Mouse (Mus musculus) adrenal gland, adult 2 months (tissue): ENCODE measurements around the gene BC048671. TPM values are rescaled to one million over a fixed set of nuclear protein-coding genes. Genes with fewer than 3 reads are reported as not detected.
A peak's percentile ranks its signal among the peaks of the same experiment; 100 is the strongest.

Experiments
- DNase-seq: peaks from one replicate; pipeline ENCODE4 v3.0.0; 2021
- long read RNA-seq: library from polyadenylated mRNA; stranded (forward); transcript quantifications from one replicate; pipeline ENCODE4 v2.0.0, GENCODE M21; 2021
- polyA plus RNA-seq: library from polyadenylated mRNA; depleted of rRNA; stranded (reverse); fragments of >200 nt; gene quantifications from 2 replicates; pipeline ENCODE4 v1.2.3, GENCODE M21; 2012; rRNA removed
- total RNA-seq, 2 experiments: library from RNA; stranded (reverse); gene quantifications; 2 replicates each; pipeline ENCODE4 v1.2.3; 2021

BC048671 gene
- total RNA-seq (not detected), polyA plus RNA-seq (not detected in 2 replicates)
- long read RNA-seq: 0 reads

- DNase-seq: no peak
Observed at GRCm38 (mm10) chr6:90300919-90301318, at the start of gene BC048671. Gene BC048671, plus strand, starts transcription at chr6:90301219.

GRCm38 (mm10) chr6:90288265-90288664 is 12.8 kb upstream of the BC048671 start:
- DNase-seq: peak; percentile 17

- no peak for DNase-seq
Observed at GRCm38 (mm10) chr6:90306315-90306975, 5.4 kb downstream of the BC048671 start.

GRCm38 (mm10) chr6:90308839-90309778 is 8.1 kb downstream of the BC048671 start:
- no peak for DNase-seq

GRCm38 (mm10) chr6:90315961-90316360 is 14.9 kb downstream of the BC048671 start:
- no peak for DNase-seq

- no peak for DNase-seq
Observed at GRCm38 (mm10) chr6:90317510-90318258, 16.7 kb downstream of the BC048671 start.

GRCm38 (mm10) chr6:90319019-90319418 is 18.0 kb downstream of the BC048671 start:
- no peak for DNase-seq

GRCm38 (mm10) chr6:90319475-90320191 is 18.6 kb downstream of the BC048671 start:
- no peak for DNase-seq

- no peak for DNase-seq
Observed at GRCm38 (mm10) chr6:90320429-90320828, 19.4 kb downstream of the BC048671 start.

- no peak for DNase-seq
Observed at GRCm38 (mm10) chr6:90321811-90322210, 20.8 kb downstream of the BC048671 start.

GRCm38 (mm10) chr6:90324026-90324425 is 23.0 kb downstream of the BC048671 start:
- no peak for DNase-seq

GRCm38 (mm10) chr6:90324463-90324862 is 23.4 kb downstream of the BC048671 start:
- no peak for DNase-seq

GRCm38 (mm10) chr6:90324991-90325390 is 24.0 kb downstream of the BC048671 start, which contains the start of gene Chst13:
Gene Chst13, minus strand, starts transcription at chr6:90325185.
- peak; percentile 67 for DNase-seq

GRCm38 (mm10) chr6:90327670-90328069 is 26.7 kb downstream of the BC048671 start:
- no peak for DNase-seq

- DNase-seq: no peak
Observed at GRCm38 (mm10) chr6:90329953-90330352, 28.9 kb downstream of the BC048671 start.

GRCm38 (mm10) chr6:90332561-90333425 is 31.8 kb downstream of the BC048671 start, which contains the start of gene Uroc1:
Gene Uroc1, plus strand, starts transcription at chr6:90333284.
- DNase-seq: peak; percentile 28

- DNase-seq: no peak
Observed at GRCm38 (mm10) chr6:90334244-90334643, 33.2 kb downstream of the BC048671 start.

GRCm38 (mm10) chr6:90342343-90342742 is 41.3 kb downstream of the BC048671 start:
- DNase-seq: no peak

GRCm38 (mm10) chr6:90347183-90347582 is 46.2 kb downstream of the BC048671 start:
- DNase-seq: no peak

GRCm38 (mm10) chr6:90348500-90348899 is 47.5 kb downstream of the BC048671 start:
- DNase-seq: peak; percentile 67
